Mouse (Mus musculus) embryonic facial prominence, embryonic 15.5 days (tissue): ENCODE data around the gene Ceacam19. TPM values are rescaled to one million over a fixed set of nuclear protein-coding genes. Genes with fewer than 3 reads are reported as not detected.

Experiments
- ATAC-seq: fragments of 200-750 bp; cut with Nextera tagmentation; 2 replicates; pipeline ENCODE4 v1.8.0; 2017; ENCODE audit warnings: low read depth, moderate TSS enrichment; ENCODE audit not compliant: insufficient number of reproducible peaks, low FRiP score, low TSS enrichment
- H3K27ac ChIP-seq: fragments of 300-500 bp; sonication (generic); replicated peaks from 2 replicates; pipeline ENCODE4 v1.5.1; 2015; ENCODE audit warnings: mild to moderate bottlenecking, inconsistent platforms
- H3K27me3 ChIP-seq: fragments of 300-500 bp; sonication (generic); 2 replicates; pipeline ENCODE4 v1.6.1; 2015; ENCODE audit warnings: inconsistent platforms
- H3K36me3 ChIP-seq: fragments of 300-500 bp; sonication (generic); 2 replicates; pipeline ENCODE4 v1.6.1; 2015; ENCODE audit warnings: mild to moderate bottlenecking, inconsistent platforms
- H3K4me1 ChIP-seq: fragments of 300-500 bp; sonication (generic); 2 replicates; pipeline ENCODE4 v1.6.1; 2015; ENCODE audit warnings: inconsistent platforms
- H3K4me2 ChIP-seq: fragments of 300-500 bp; sonication (generic); replicated peaks from 2 replicates; pipeline ENCODE4 v1.6.1; 2015; ENCODE audit warnings: mild to moderate bottlenecking, inconsistent platforms
- H3K4me3 ChIP-seq: fragments of 300-500 bp; sonication (generic); replicated peaks from 2 replicates; pipeline ENCODE4 v1.5.1; 2015; ENCODE audit warnings: mild to moderate bottlenecking, inconsistent platforms
- H3K9ac ChIP-seq: fragments of 300-500 bp; sonication (generic); 2 replicates; pipeline ENCODE4 v1.6.1; 2015; ENCODE audit warnings: inconsistent platforms
- H3K9me3 ChIP-seq: fragments of 300-500 bp; sonication (generic); replicated peaks from 2 replicates; pipeline ENCODE4 v1.6.1; 2016; ENCODE audit warnings: inconsistent platforms
- WGBS: fragments of 180-500 bp; shearing (Covaris S2); methylation state at CpG from one replicate; pipeline ENCODE4 v1.1.7; 2015; 5-methylcytosine and 5-hydroxymethylcytosine counted together
- polyA plus RNA-seq: library from polyadenylated mRNA; unstranded; fragments of >200 nt; fragmentation: Nextera tagmentation; extraction: Ambion mirVana; gene quantifications from 2 replicates; pipeline ENCODE4 v1.2.1, GENCODE M21; 2015

Ceacam19 gene
- polyA plus RNA-seq, 1 experiment from 2014 or later = 5.5 TPM

GRCm38 (mm10) chr7:19923797-19924196, 36.0 kb upstream of the Ceacam19 start:
- H3K9me3 ChIP-seq = no peaks in the 10 kb centered on the region
- no peak overlapping the region for H3K4me2 ChIP-seq
- 7% methylated on average over 9 of the region's 15 CpGs for WGBS
- no peak for ATAC-seq
- no peaks in the 10 kb centered on the region for H3K27me3 ChIP-seq
- peaks cover 8% of the 10 kb centered on the region for H3K4me1 ChIP-seq
- H3K9ac ChIP-seq = no peak overlapping the region
- H3K36me3 ChIP-seq = no peaks in the 10 kb centered on the region
- H3K27ac ChIP-seq = no peak overlapping the region
- no peak overlapping the region for H3K4me3 ChIP-seq

GRCm38 (mm10) chr7:19923354-19923753, 35.6 kb upstream of the Ceacam19 start:
- Histone ChIP-seq H3K27me3 (no peaks in the 10 kb centered on the region), H3K36me3 (0 out of 2 replicates have a peak, but pooled peaks cover under 1% of the 10 kb centered on the region), H3K4me2 (no peak overlapping the region), H3K27ac (no peak overlapping the region), H3K4me3 (no peak overlapping the region), H3K4me1 (peaks cover 8% of the 10 kb centered on the region), H3K9me3 (no peaks in the 10 kb centered on the region), H3K9ac (no peak overlapping the region)
- 39% methylated on average over 2 of the region's 2 CpGs for WGBS
- no peak for ATAC-seq

GRCm38 (mm10) chr7:19920506-19921261, 32.9 kb upstream of the Ceacam19 start, which contains the start of gene Pvr:
TSS of gene Pvr (minus strand) at chr7:19921160.
- peak within 1 kb of the TSS; percentile 64 for H3K4me3 ChIP-seq
- peak; percentile 87 for ATAC-seq
- no peaks in the 10 kb centered on the region for H3K9me3 ChIP-seq
- H3K9ac ChIP-seq = peak within 1 kb of the TSS; percentile 61
- H3K4me2 ChIP-seq = peak within 1 kb of the TSS; percentile 58
- H3K27ac ChIP-seq = peak within 1 kb of the TSS; percentile 74
- no peaks in the 10 kb centered on the region for H3K27me3 ChIP-seq
- peaks cover 19% of the 10 kb centered on the region for H3K36me3 ChIP-seq
- H3K4me1 ChIP-seq = peaks cover 8% of the 10 kb centered on the region
- 1% methylated on average over 60 of the region's 60 CpGs for WGBS

GRCm38 (mm10) chr7:19920166-19920505, 32.4 kb upstream of the Ceacam19 start:
- H3K4me2 ChIP-seq = peak overlapping the region; percentile 58
- no peak for ATAC-seq
- peaks cover 21% of the 10 kb centered on the region for H3K36me3 ChIP-seq
- H3K27me3 ChIP-seq = no peaks in the 10 kb centered on the region
- peak overlapping the region; percentile 9; the same call in 1 of the 2 replicates for H3K9ac ChIP-seq
- no peaks in the 10 kb centered on the region for H3K9me3 ChIP-seq
- peaks cover 8% of the 10 kb centered on the region for H3K4me1 ChIP-seq
- WGBS = 34% methylated on average over 4 of the region's 4 CpGs
- H3K4me3 ChIP-seq = peak overlapping the region; percentile 64
- no peak overlapping the region for H3K27ac ChIP-seq

- ATAC-seq = no peak
- Histone ChIP-seq H3K4me1 (no peaks in the 10 kb centered on the region), H3K36me3 (peaks cover 46% of the 10 kb centered on the region), H3K9me3 (no peaks in the 10 kb centered on the region), H3K27ac (no peak overlapping the region), H3K4me2 (no peak overlapping the region), H3K27me3 (no peaks in the 10 kb centered on the region), H3K4me3 (no peak overlapping the region), H3K9ac (no peak overlapping the region)
- 90% methylated on average over 7 of the region's 7 CpGs for WGBS
These were observed 26.8 kb upstream of the Ceacam19 start for GRCm38 (mm10) chr7:19914558-19914957.

- H3K4me2 ChIP-seq = no peak overlapping the region
- no peak overlapping the region for H3K4me3 ChIP-seq
- no peak for ATAC-seq
- H3K27ac ChIP-seq = no peak overlapping the region
- no peaks in the 10 kb centered on the region for H3K4me1 ChIP-seq
- 84% methylated on average over 23 of the region's 23 CpGs for WGBS
- peaks cover 56% of the 10 kb centered on the region for H3K36me3 ChIP-seq
- no peaks in the 10 kb centered on the region for H3K9me3 ChIP-seq
- H3K9ac ChIP-seq = no peak overlapping the region
- no peaks in the 10 kb centered on the region for H3K27me3 ChIP-seq
These were observed 24.1 kb upstream of the Ceacam19 start for GRCm38 (mm10) chr7:19911695-19912524.

GRCm38 (mm10) chr7:19911292-19911658, 23.5 kb upstream of the Ceacam19 start:
- H3K9ac ChIP-seq = no peak overlapping the region
- no peak for ATAC-seq
- H3K27ac ChIP-seq = no peak overlapping the region
- no peaks in the 10 kb centered on the region for H3K4me1 ChIP-seq
- 79% methylated on average over 6 of the region's 6 CpGs for WGBS
- no peak overlapping the region for H3K4me3 ChIP-seq
- no peaks in the 10 kb centered on the region for H3K27me3 ChIP-seq
- H3K4me2 ChIP-seq = no peak overlapping the region
- H3K9me3 ChIP-seq = no peaks in the 10 kb centered on the region
- H3K36me3 ChIP-seq = peaks cover 56% of the 10 kb centered on the region

- no peak overlapping the region for H3K9ac ChIP-seq
- 49% methylated on average over 21 of the region's 21 CpGs for WGBS
- no peak overlapping the region for H3K4me3 ChIP-seq
- no peak overlapping the region for H3K27ac ChIP-seq
- H3K36me3 ChIP-seq = peaks cover 54% of the 10 kb centered on the region
- no peaks in the 10 kb centered on the region for H3K4me1 ChIP-seq
- 0 out of 2 replicates have a peak, but pooled peaks have one; percentile 52 for ATAC-seq
- no peaks in the 10 kb centered on the region for H3K9me3 ChIP-seq
- H3K27me3 ChIP-seq = no peaks in the 10 kb centered on the region
- H3K4me2 ChIP-seq = no peak overlapping the region
These were observed 22.9 kb upstream of the Ceacam19 start for GRCm38 (mm10) chr7:19910421-19911291.

GRCm38 (mm10) chr7:19889881-19890280, 2.1 kb upstream of the Ceacam19 start:
- Histone ChIP-seq H3K4me1 (no peaks in the 10 kb centered on the region), H3K36me3 (no peaks in the 10 kb centered on the region), H3K9ac (no peak overlapping the region), H3K27me3 (no peaks in the 10 kb centered on the region), H3K9me3 (no peaks in the 10 kb centered on the region), H3K27ac (no peak overlapping the region), H3K4me3 (no peak overlapping the region), H3K4me2 (no peak overlapping the region)
- WGBS = 50% methylated on average over 8 of the region's 8 CpGs
- no peak for ATAC-seq

GRCm38 (mm10) chr7:19880754-19881153, 7.0 kb downstream of the Ceacam19 start:
- Histone ChIP-seq H3K9me3 (no peaks in the 10 kb centered on the region), H3K4me2 (no peak overlapping the region), H3K4me1 (no peaks in the 10 kb centered on the region), H3K4me3 (no peak overlapping the region), H3K36me3 (no peaks in the 10 kb centered on the region), H3K27ac (no peak overlapping the region), H3K9ac (no peak overlapping the region), H3K27me3 (no peaks in the 10 kb centered on the region)
- 85% methylated on average over 8 of the region's 8 CpGs for WGBS
- ATAC-seq = no peak
